In genomic region chr7:13053501-13053900, GRCm38 (mm10) we compare ENCODE assay signal across 9 mouse cellular contexts. TPM values are rescaled to one million over a fixed set of nuclear protein-coding genes. Genes with fewer than 3 reads are reported as not detected.
DNase-seq lines count a peak whose midpoint lies in the region; ATAC-seq and TF ChIP-seq lines count a peak whose summit lies in the region.
"Had no signal": no experiment of that assay in that cellular context is flagged by ENCODE, and none has a peak within 500 bp of the region (broad histone marks: within the 10 kb centered on the region; RNA-seq: fewer than 3 reads in every experiment).

No protein-coding gene starts in this region.

- no peak for ATAC-seq in heart, embryonic 14.5 days (ENCODE audit: insufficient number of reproducible peaks, insufficient read depth, low FRiP score, low read depth)
- ATAC-seq in embryonic facial prominence, embryonic 15.5 days (ENCODE audit: insufficient number of reproducible peaks, low FRiP score, low TSS enrichment, low read depth), result no peak
- ATAC-seq in hindbrain, postnatal 0 days, result no peak
- no peak for ATAC-seq in midbrain, embryonic 16.5 days

- 95% methylated on average over 2 of the region's 2 CpGs for WGBS in heart, embryonic 14.5 days
- 91% methylated on average over 2 of the region's 2 CpGs for WGBS in embryonic facial prominence, embryonic 15.5 days
- WGBS in hindbrain, postnatal 0 days, result 95% methylated on average over 2 of the region's 2 CpGs
- 93% methylated on average over 2 of the region's 2 CpGs for WGBS in midbrain, embryonic 16.5 days

- TF ChIP-seq CTCF in hindbrain, postnatal 0 days (IDR thresholded peaks at IDR 0.05; ENCODE audit: low read depth), result no peak

- H3K4me1 ChIP-seq in heart, embryonic 14.5 days (ENCODE audit: control insufficient read depth in 2 of 2, insufficient read depth in 2 of 2, low read length in 2 of 2), result peaks cover 0 to 4% of the 10 kb centered on the region in 2 experiments; a peak in 1 of 4 replicates
- peaks cover 6% of the 10 kb centered on the region; the same call in 1 of the 2 replicates for H3K4me1 ChIP-seq in embryonic facial prominence, embryonic 15.5 days
- no peaks in the 10 kb centered on the region for H3K4me1 ChIP-seq in hindbrain, postnatal 0 days (ENCODE audit: insufficient read depth, low read length)
- H3K4me1 ChIP-seq in midbrain, embryonic 16.5 days (ENCODE audit: control insufficient read depth, insufficient read depth, low read length), result peaks cover 8% of the 10 kb centered on the region

- H3K4me2 ChIP-seq in heart, embryonic 14.5 days (ENCODE audit: low read length), result peak overlapping the region; percentile 69
- peak overlapping the region; percentile 55 for H3K4me2 ChIP-seq in embryonic facial prominence, embryonic 15.5 days (replicated peaks)
- H3K4me2 ChIP-seq in hindbrain, postnatal 0 days (ENCODE audit: low read depth, low read length), result peak overlapping the region; percentile 61
- H3K4me2 ChIP-seq in midbrain, embryonic 16.5 days (ENCODE audit: low read length), result peak overlapping the region; percentile 59

- no peak overlapping the region for H3K27ac ChIP-seq in heart, embryonic 14.5 days (replicated peaks in 1 of 2; ENCODE audit: control insufficient read depth in 1 of 2, insufficient read depth in 1 of 2, low read depth in 2 of 2, low read length in 2 of 2)
- no peak overlapping the region for H3K27ac ChIP-seq in embryonic facial prominence, embryonic 15.5 days (replicated peaks)
- H3K27ac ChIP-seq in hindbrain, postnatal 0 days, result peak overlapping the region; percentile 81; the same call in 1 of the 2 replicates
- peak overlapping the region; percentile 96; the same call in 1 of the 2 replicates for H3K27ac ChIP-seq in midbrain, embryonic 16.5 days (ENCODE audit: low read length)

- no peaks in the 10 kb centered on the region for H3K27me3 ChIP-seq in heart, embryonic 14.5 days (ENCODE audit: control insufficient read depth, insufficient read depth, low read length)
- H3K27me3 ChIP-seq in embryonic facial prominence, embryonic 15.5 days, result no peaks in the 10 kb centered on the region
- no peaks in the 10 kb centered on the region for H3K27me3 ChIP-seq in hindbrain, postnatal 0 days (ENCODE audit: insufficient read depth, low read length)
- H3K27me3 ChIP-seq in midbrain, embryonic 16.5 days (ENCODE audit: control insufficient read depth, insufficient read depth, low read depth, low read length), result no peaks in the 10 kb centered on the region

- peak overlapping the region in 1 of 2 experiments; percentile 64; a peak in 2 of 4 replicates for H3K4me3 ChIP-seq in heart, embryonic 14.5 days (ENCODE audit: control insufficient read depth in 1 of 2, insufficient read depth in 1 of 2, low read depth in 1 of 2, low read length in 2 of 2)
- H3K4me3 ChIP-seq in embryonic facial prominence, embryonic 15.5 days (replicated peaks), result peak overlapping the region; percentile 63
- peak overlapping the region; percentile 52 for H3K4me3 ChIP-seq in hindbrain, postnatal 0 days (ENCODE audit: low read length)
- peak overlapping the region; percentile 62 for H3K4me3 ChIP-seq in midbrain, embryonic 16.5 days (ENCODE audit: low read depth, low read length)

- DNase-seq in heart, postnatal 36 days, result no peak
- DNase-seq in hindbrain, postnatal 0 days (ENCODE audit: low spot score), result no peak
- no peak for DNase-seq in layer of hippocampus, adult 18-20 months (ENCODE audit: low spot score in 2 of 2)
- DNase-seq in left cerebral cortex, adult 11 months (ENCODE audit: low spot score), result no peak
- no peak for DNase-seq in layer of hippocampus, postnatal 10 days (ENCODE audit: low spot score in 2 of 2)

- no peak overlapping the region for H3K9ac ChIP-seq in heart, embryonic 14.5 days (ENCODE audit: low read length)
- H3K9ac ChIP-seq in embryonic facial prominence, embryonic 15.5 days, result no peak overlapping the region
- no peak overlapping the region; the same call in 1 of the 2 replicates for H3K9ac ChIP-seq in hindbrain, postnatal 0 days (replicated peaks; ENCODE audit: low read length)
- H3K9ac ChIP-seq in midbrain, embryonic 16.5 days (ENCODE audit: low read depth, low read length), result no peak overlapping the region

- intact Hi-C loops in heart, postnatal 36 days (cut with DNase I), result loop anchor here (5.0 to 10.0 kb wide), 4 partner anchors 224 to 629 kb away; partner anchors contain the start of genes Lig1, Zfp551, Zfp606 and Zscan18

- H3K9me3 ChIP-seq in heart, embryonic 14.5 days (ENCODE audit: control insufficient read depth, low read length), result no peaks in the 10 kb centered on the region
- no peaks in the 10 kb centered on the region for H3K9me3 ChIP-seq in embryonic facial prominence, embryonic 15.5 days (replicated peaks)
- no peaks in the 10 kb centered on the region for H3K9me3 ChIP-seq in hindbrain, postnatal 0 days (ENCODE audit: low read length)
- H3K9me3 ChIP-seq in midbrain, embryonic 16.5 days (replicated peaks; ENCODE audit: control insufficient read depth, low read length, poor library complexity, severe bottlenecking), result no peaks in the 10 kb centered on the region

- H3K36me3 ChIP-seq in heart, embryonic 14.5 days (ENCODE audit: control insufficient read depth, insufficient read depth, low read length), result 0 out of 2 replicates have a peak, but pooled peaks cover 4% of the 10 kb centered on the region
- H3K36me3 ChIP-seq in embryonic facial prominence, embryonic 15.5 days, result no peaks in the 10 kb centered on the region
- H3K36me3 ChIP-seq in hindbrain, postnatal 0 days (ENCODE audit: insufficient read depth, low read length), result no peaks in the 10 kb centered on the region
- no peaks in the 10 kb centered on the region for H3K36me3 ChIP-seq in midbrain, embryonic 16.5 days (ENCODE audit: control insufficient read depth, insufficient read depth, low read length)

RNA-seq across cellular contexts. Expression of gene Mzf1, which starts 1.1 kb away (rescaled TPM):
- 1.4 and 1.8 TPM in 2 replicates for polyA plus RNA-seq in heart, embryonic 14.5 days (2014; fragmentation: Nextera tagmentation; extraction: Ambion mirVana)
- total RNA-seq in heart, postnatal 36 days (2021), result under 1 TPM; 0.47 to 0.60 TPM
- 4.4 and 4.6 TPM in 2 replicates for polyA plus RNA-seq in embryonic facial prominence, embryonic 15.5 days (2015; fragmentation: Nextera tagmentation; extraction: Ambion mirVana)
- total RNA-seq in hindbrain, postnatal 0 days (2014; rRNA removed), result 9.6 and 11.5 TPM in 2 replicates
- 7.7 and 8.7 TPM in 2 replicates for polyA plus RNA-seq in hindbrain, postnatal 0 days (2015; fragmentation: Nextera tagmentation; extraction: Ambion mirVana)
- polyA plus RNA-seq in midbrain, embryonic 16.5 days (2015; fragmentation: Nextera tagmentation; extraction: Ambion mirVana), result 11.5 and 11.6 TPM in 2 replicates
- 10 to 100 TPM; 11.9 to 13.1 TPM for total RNA-seq in layer of hippocampus, adult 18-20 months (2021)
- total RNA-seq in layer of hippocampus, postnatal 10 days (2021), result 10 to 100 TPM; 14.3 to 17.7 TPM

RNA-seq across cellular contexts. Expression of gene Ube2m, which starts 15.4 kb away (rescaled TPM):
- polyA plus RNA-seq in heart, embryonic 14.5 days (2014; fragmentation: Nextera tagmentation; extraction: Ambion mirVana), result 151 and 180 TPM in 2 replicates
- 100 to 1,000 TPM; 198 to 199 TPM for total RNA-seq in heart, postnatal 36 days (2021)
- 126 and 127 TPM in 2 replicates for polyA plus RNA-seq in embryonic facial prominence, embryonic 15.5 days (2015; fragmentation: Nextera tagmentation; extraction: Ambion mirVana)
- 320 and 345 TPM in 2 replicates for total RNA-seq in hindbrain, postnatal 0 days (2014; rRNA removed)
- 140 and 153 TPM in 2 replicates for polyA plus RNA-seq in hindbrain, postnatal 0 days (2015; fragmentation: Nextera tagmentation; extraction: Ambion mirVana)
- 74.0 and 83.9 TPM in 2 replicates for polyA plus RNA-seq in midbrain, embryonic 16.5 days (2015; fragmentation: Nextera tagmentation; extraction: Ambion mirVana)
- total RNA-seq in layer of hippocampus, adult 18-20 months (2021), result 100 to 1,000 TPM; 196 to 202 TPM
- total RNA-seq in layer of hippocampus, postnatal 10 days (2021), result 100 to 1,000 TPM; 198 to 220 TPM

RNA-seq across cellular contexts. Expression of gene Chmp2a, which starts 18.9 kb away (rescaled TPM):
- polyA plus RNA-seq in heart, embryonic 14.5 days (2014; fragmentation: Nextera tagmentation; extraction: Ambion mirVana), result 153 and 165 TPM in 2 replicates
- 100 to 1,000 TPM; 124 to 136 TPM for total RNA-seq in heart, postnatal 36 days (2021)
- polyA plus RNA-seq in embryonic facial prominence, embryonic 15.5 days (2015; fragmentation: Nextera tagmentation; extraction: Ambion mirVana), result 179 and 184 TPM in 2 replicates
- 59.7 and 68.0 TPM in 2 replicates for total RNA-seq in hindbrain, postnatal 0 days (2014; rRNA removed)
- 188 and 202 TPM in 2 replicates for polyA plus RNA-seq in hindbrain, postnatal 0 days (2015; fragmentation: Nextera tagmentation; extraction: Ambion mirVana)
- polyA plus RNA-seq in midbrain, embryonic 16.5 days (2015; fragmentation: Nextera tagmentation; extraction: Ambion mirVana), result 179 and 188 TPM in 2 replicates
- 100 to 1,000 TPM; 146 to 159 TPM for total RNA-seq in layer of hippocampus, adult 18-20 months (2021)
- total RNA-seq in layer of hippocampus, postnatal 10 days (2021), result 100 to 1,000 TPM; 133 to 151 TPM

RNA-seq across cellular contexts. Expression of gene Vmn1r85, which starts 41.5 kb away (rescaled TPM):
- polyA plus RNA-seq in heart, embryonic 14.5 days (2014; fragmentation: Nextera tagmentation; extraction: Ambion mirVana), result not detected in 2 replicates
- not detected for total RNA-seq in heart, postnatal 36 days (2021)
- not detected in 2 replicates for polyA plus RNA-seq in embryonic facial prominence, embryonic 15.5 days (2015; fragmentation: Nextera tagmentation; extraction: Ambion mirVana)
- total RNA-seq in hindbrain, postnatal 0 days (2014; rRNA removed), result 0.43 and 0.58 TPM in 2 replicates
- polyA plus RNA-seq in hindbrain, postnatal 0 days (2015; fragmentation: Nextera tagmentation; extraction: Ambion mirVana), result 0.25 and 0.28 TPM in 2 replicates
- 0.12 and 0.35 TPM in 2 replicates for polyA plus RNA-seq in midbrain, embryonic 16.5 days (2015; fragmentation: Nextera tagmentation; extraction: Ambion mirVana)
- total RNA-seq in layer of hippocampus, adult 18-20 months (2021), result not detected
- total RNA-seq in layer of hippocampus, postnatal 10 days (2021), result not detected
- total RNA-seq: neutrophil, adult 5-6 weeks had no signal

RNA-seq across cellular contexts. Expression of gene Zbtb45, which starts 43.7 kb away (rescaled TPM):
- polyA plus RNA-seq in heart, embryonic 14.5 days (2014; fragmentation: Nextera tagmentation; extraction: Ambion mirVana), result 12.8 and 17.2 TPM in 2 replicates
- 1 to 10 TPM; 7.9 to 8.8 TPM for total RNA-seq in heart, postnatal 36 days (2021)
- 26.0 and 29.4 TPM in 2 replicates for polyA plus RNA-seq in embryonic facial prominence, embryonic 15.5 days (2015; fragmentation: Nextera tagmentation; extraction: Ambion mirVana)
- total RNA-seq in hindbrain, postnatal 0 days (2014; rRNA removed), result 41.6 and 47.6 TPM in 2 replicates
- 23.9 and 24.6 TPM in 2 replicates for polyA plus RNA-seq in hindbrain, postnatal 0 days (2015; fragmentation: Nextera tagmentation; extraction: Ambion mirVana)
- 44.0 and 44.8 TPM in 2 replicates for polyA plus RNA-seq in midbrain, embryonic 16.5 days (2015; fragmentation: Nextera tagmentation; extraction: Ambion mirVana)
- 10 to 100 TPM; 33.2 to 34.3 TPM for total RNA-seq in layer of hippocampus, adult 18-20 months (2021)
- total RNA-seq in layer of hippocampus, postnatal 10 days (2021), result 10 to 100 TPM; 25.8 to 27.3 TPM

Comparison
In these comparisons a context has a peak if more than half of its experiments do, and no peak if none do; other contexts are left out.
1. H3K27ac ChIP-seq: peak in hindbrain, postnatal 0 days (single experiment) and midbrain, embryonic 16.5 days (single experiment); none in heart, embryonic 14.5 days (0 of 2) and embryonic facial prominence, embryonic 15.5 days (single experiment).
2. Peak in every context shown above with its lines, with median percentiles within 50 percentile points of each other: H3K4me2 ChIP-seq.